Mouse (Mus musculus): ENCODE measurements around the gene Oaz2. TPM values are rescaled to one million over a fixed set of nuclear protein-coding genes. Genes with fewer than 3 reads are reported as not detected.
A peak's percentile ranks its signal among the peaks of the same experiment; 100 is the strongest.

Oaz2 gene
- polyA plus RNA-seq, 1 experiment from 2014 or later, result 401 TPM

GRCm38 (mm10) chr9:65655540-65655939 is 12.3 kb upstream of the Oaz2 start:
- no peak for ATAC-seq (replicated peaks)
- Histone ChIP-seq H3K4me1 (no peaks in the 10 kb centered on the region), H3K27ac (no peak overlapping the region), H3K9ac (no peak overlapping the region), H3K27me3 (replicated peaks) (no peaks in the 10 kb centered on the region), H3K4me3 (no peak overlapping the region), H3K36me3 (replicated peaks) (no peaks in the 10 kb centered on the region), H3K4me2 (no peak overlapping the region), H3K9me3 (no peaks in the 10 kb centered on the region)
- WGBS, result 87% methylated on average over 8 of the region's 8 CpGs

- H3K27me3 ChIP-seq (replicated peaks), result no peaks in the 10 kb centered on the region
- ATAC-seq (replicated peaks), result no peak
- H3K9me3 ChIP-seq, result no peaks in the 10 kb centered on the region
- H3K9ac ChIP-seq, result no peak overlapping the region
- no peaks in the 10 kb centered on the region for H3K4me1 ChIP-seq
- no peak overlapping the region for H3K4me2 ChIP-seq
- WGBS, result 69% methylated on average over 3 of the region's 3 CpGs
- H3K27ac ChIP-seq, result no peak overlapping the region
- H3K4me3 ChIP-seq, result no peak overlapping the region
- no peaks in the 10 kb centered on the region for H3K36me3 ChIP-seq (replicated peaks)
Observed at GRCm38 (mm10) chr9:65657218-65657617, 10.6 kb upstream of the Oaz2 start.

GRCm38 (mm10) chr9:65661029-65661428 is 6.8 kb upstream of the Oaz2 start:
- Histone ChIP-seq H3K9ac (no peak overlapping the region), H3K4me1 (no peaks in the 10 kb centered on the region), H3K4me2 (no peak overlapping the region), H3K4me3 (no peak overlapping the region), H3K9me3 (no peaks in the 10 kb centered on the region), H3K27ac (no peak overlapping the region), H3K36me3 (replicated peaks) (no peaks in the 10 kb centered on the region), H3K27me3 (replicated peaks) (no peaks in the 10 kb centered on the region)
- 62% methylated on average over 5 of the region's 5 CpGs for WGBS
- ATAC-seq (replicated peaks), result no peak

GRCm38 (mm10) chr9:65661493-65661892 is 6.3 kb upstream of the Oaz2 start:
- H3K4me2 ChIP-seq, result no peak overlapping the region
- H3K27me3 ChIP-seq (replicated peaks), result no peaks in the 10 kb centered on the region
- H3K4me1 ChIP-seq, result no peaks in the 10 kb centered on the region
- 60% methylated on average over 1 of the region's 1 CpGs for WGBS
- H3K9ac ChIP-seq, result no peak overlapping the region
- H3K9me3 ChIP-seq, result no peaks in the 10 kb centered on the region
- H3K4me3 ChIP-seq, result no peak overlapping the region
- no peak for ATAC-seq (replicated peaks)
- no peaks in the 10 kb centered on the region for H3K36me3 ChIP-seq (replicated peaks)
- H3K27ac ChIP-seq, result no peak overlapping the region

- no peak overlapping the region for H3K9ac ChIP-seq
- H3K9me3 ChIP-seq, result no peaks in the 10 kb centered on the region
- no peaks in the 10 kb centered on the region for H3K4me1 ChIP-seq
- 0% methylated on average over 3 of the region's 3 CpGs for WGBS
- no peak for ATAC-seq (replicated peaks)
- no peak overlapping the region for H3K27ac ChIP-seq
- no peaks in the 10 kb centered on the region for H3K27me3 ChIP-seq (replicated peaks)
- H3K4me2 ChIP-seq, result no peak overlapping the region
- H3K4me3 ChIP-seq, result no peak overlapping the region
- H3K36me3 ChIP-seq (replicated peaks), result no peaks in the 10 kb centered on the region
Observed at GRCm38 (mm10) chr9:65664163-65664562, 3.6 kb upstream of the Oaz2 start.

- ATAC-seq (replicated peaks), result 0 out of 2 replicates have a peak, but pooled peaks have one; percentile 20
- no peak overlapping the region for H3K27ac ChIP-seq
- no peaks in the 10 kb centered on the region for H3K36me3 ChIP-seq (replicated peaks)
- H3K4me1 ChIP-seq, result no peaks in the 10 kb centered on the region
- no peaks in the 10 kb centered on the region for H3K27me3 ChIP-seq (replicated peaks)
- WGBS, result 18% methylated on average over 5 of the region's 5 CpGs
- H3K9me3 ChIP-seq, result no peaks in the 10 kb centered on the region
- H3K9ac ChIP-seq, result no peak overlapping the region
- no peak overlapping the region for H3K4me2 ChIP-seq
- H3K4me3 ChIP-seq, result no peak overlapping the region
Observed at GRCm38 (mm10) chr9:65666042-65666441, 1.8 kb upstream of the Oaz2 start.

GRCm38 (mm10) chr9:65671431-65671931 is 3.7 kb downstream of the Oaz2 start:
- no peak overlapping the region for H3K4me2 ChIP-seq

GRCm38 (mm10) chr9:65672996-65673395 is 5.2 kb downstream of the Oaz2 start:
- Histone ChIP-seq H3K27ac (no peak overlapping the region), H3K4me1 (peaks cover 16% of the 10 kb centered on the region), H3K36me3 (replicated peaks) (no peaks in the 10 kb centered on the region), H3K9ac (no peak overlapping the region), H3K9me3 (no peaks in the 10 kb centered on the region), H3K27me3 (replicated peaks) (no peaks in the 10 kb centered on the region), H3K4me2 (no peak overlapping the region), H3K4me3 (no peak overlapping the region)
- 81% methylated on average over 11 of the region's 11 CpGs for WGBS
- no peak for ATAC-seq (replicated peaks)

More at GRCm38 (mm10) chr9:65671431-65671931, 3.7 kb downstream of the Oaz2 start:
- no peak overlapping the region for H3K27ac ChIP-seq
- no peak overlapping the region for H3K9ac ChIP-seq
- H3K27me3 ChIP-seq (replicated peaks), result no peaks in the 10 kb centered on the region
- peaks cover 7% of the 10 kb centered on the region for H3K4me1 ChIP-seq
- no peaks in the 10 kb centered on the region for H3K36me3 ChIP-seq (replicated peaks)
- H3K9me3 ChIP-seq, result no peaks in the 10 kb centered on the region
- no peak for ATAC-seq (replicated peaks)
- 61% methylated on average over 9 of the region's 9 CpGs for WGBS
- H3K4me3 ChIP-seq, result no peak overlapping the region

GRCm38 (mm10) chr9:65675461-65676357 is 7.9 kb downstream of the Oaz2 start:
- H3K27me3 ChIP-seq (replicated peaks), result no peaks in the 10 kb centered on the region
- H3K9me3 ChIP-seq, result no peaks in the 10 kb centered on the region
- 56% methylated on average over 8 of the region's 8 CpGs for WGBS
- peak overlapping the region; percentile 81 for H3K9ac ChIP-seq
- ATAC-seq (replicated peaks), result peak; percentile 75
- no peaks in the 10 kb centered on the region for H3K36me3 ChIP-seq (replicated peaks)
- H3K4me2 ChIP-seq, result peak overlapping the region; percentile 84
- peak overlapping the region; percentile 82 for H3K27ac ChIP-seq
- H3K4me3 ChIP-seq, result peak overlapping the region; percentile 71
- H3K4me1 ChIP-seq, result peaks cover 43% of the 10 kb centered on the region

GRCm38 (mm10) chr9:65676358-65677118 is 8.7 kb downstream of the Oaz2 start:
- H3K4me1 ChIP-seq, result peaks cover 51% of the 10 kb centered on the region
- H3K27ac ChIP-seq, result peak overlapping the region; percentile 82
- peak overlapping the region; percentile 71 for H3K4me3 ChIP-seq
- peak overlapping the region; percentile 81 for H3K9ac ChIP-seq
- H3K36me3 ChIP-seq (replicated peaks), result no peaks in the 10 kb centered on the region
- H3K27me3 ChIP-seq (replicated peaks), result no peaks in the 10 kb centered on the region
- H3K9me3 ChIP-seq, result no peaks in the 10 kb centered on the region
- ATAC-seq (replicated peaks), result peak; percentile 98
- H3K4me2 ChIP-seq, result peak overlapping the region; percentile 84
- under 1% methylated on average over 30 of the region's 51 CpGs for WGBS

GRCm38 (mm10) chr9:65677119-65677462 is 9.3 kb downstream of the Oaz2 start:
- H3K4me1 ChIP-seq, result peaks cover 55% of the 10 kb centered on the region

GRCm38 (mm10) chr9:65679181-65679761 is 11.5 kb downstream of the Oaz2 start:
- Histone ChIP-seq H3K27me3 (replicated peaks) (no peaks in the 10 kb centered on the region), H3K4me3 (peak overlapping the region; percentile 22), H3K9me3 (no peaks in the 10 kb centered on the region), H3K4me1 (peaks cover 71% of the 10 kb centered on the region), H3K27ac (peak overlapping the region; percentile 55), H3K9ac (no peak overlapping the region), H3K4me2 (peak overlapping the region; percentile 84), H3K36me3 (replicated peaks) (no peaks in the 10 kb centered on the region)
- 24% methylated on average over 5 of the region's 5 CpGs for WGBS
- ATAC-seq (replicated peaks), result no peak

More at GRCm38 (mm10) chr9:65677119-65677462, 9.3 kb downstream of the Oaz2 start:
- Histone ChIP-seq H3K27me3 (replicated peaks) (no peaks in the 10 kb centered on the region), H3K4me2 (peak overlapping the region; percentile 84), H3K36me3 (replicated peaks) (no peaks in the 10 kb centered on the region), H3K4me3 (peak overlapping the region; percentile 71), H3K9me3 (no peaks in the 10 kb centered on the region), H3K9ac (peak overlapping the region; percentile 81), H3K27ac (peak overlapping the region; percentile 82)
- 0% methylated on average over 3 of the region's 3 CpGs for WGBS
- no peak for ATAC-seq (replicated peaks)

Measured in midbrain, embryonic 15.5 days (tissue).